Mouse (Mus musculus) neural tube, embryonic 15.5 days (tissue): ENCODE measurements at regions not wholly inside any gene's neighbourhood (a gene's known extent, or its start where the extent isn't known, plus 50 kb on each side); places are given as distances from the start of the nearest gene placed in this dataset.

ENCODE experiments used
- ATAC-seq: fragments of 200-750 bp; cut with Nextera tagmentation; 2 replicates; pipeline ENCODE4 v1.8.0; 2017; ENCODE audit warnings: mild to moderate bottlenecking, moderate TSS enrichment, moderate library complexity; ENCODE audit not compliant: low FRiP score
- H3K27ac ChIP-seq: fragments of 300-500 bp; sonication (generic); replicated peaks from 2 replicates; pipeline ENCODE4 v1.5.1; 2015; ENCODE audit warnings: mild to moderate bottlenecking, inconsistent platforms
- H3K27me3 ChIP-seq: fragments of 300-500 bp; sonication (generic); replicated peaks from 2 replicates; pipeline ENCODE4 v1.6.1; 2015; ENCODE audit warnings: inconsistent platforms
- H3K36me3 ChIP-seq: fragments of 300-500 bp; sonication (generic); 2 replicates; pipeline ENCODE4 v1.6.1; 2015; ENCODE audit warnings: inconsistent platforms
- H3K4me1 ChIP-seq: fragments of 300-500 bp; sonication (generic); 2 replicates; pipeline ENCODE4 v1.6.1; 2015; ENCODE audit warnings: inconsistent platforms
- H3K4me2 ChIP-seq: fragments of 300-500 bp; sonication (generic); 2 replicates; pipeline ENCODE4 v1.6.1; 2015; ENCODE audit warnings: inconsistent platforms, mild to moderate bottlenecking, moderate library complexity
- H3K4me3 ChIP-seq: fragments of 300-500 bp; sonication (generic); replicated peaks from 2 replicates; pipeline ENCODE4 v1.5.1; 2015; ENCODE audit warnings: mild to moderate bottlenecking, inconsistent platforms
- H3K9ac ChIP-seq: fragments of 300-500 bp; sonication (generic); replicated peaks from 2 replicates; pipeline ENCODE4 v1.6.1; 2015; ENCODE audit warnings: mild to moderate bottlenecking, inconsistent platforms
- H3K9me3 ChIP-seq: fragments of 300-500 bp; sonication (generic); replicated peaks from 2 replicates; pipeline ENCODE4 v1.6.1; 2016; ENCODE audit warnings: inconsistent platforms
- WGBS: fragments of 180-500 bp; shearing (Covaris S2); methylation state at CpG from one replicate; pipeline ENCODE4 v1.1.7; 2015; ENCODE audit warnings: mixed read lengths; 5-methylcytosine and 5-hydroxymethylcytosine counted together

GRCm38 (mm10) chr13:97631872-97632402, 128.5 kb downstream of the Gm10260 start:
- H3K27me3 ChIP-seq: no peaks in the 10 kb centered on the region
- no peak overlapping the region for H3K27ac ChIP-seq
- no peaks in the 10 kb centered on the region for H3K9me3 ChIP-seq
- no peaks in the 10 kb centered on the region for H3K4me1 ChIP-seq
- no peak for ATAC-seq
- no peaks in the 10 kb centered on the region for H3K36me3 ChIP-seq
- no peak overlapping the region for H3K4me2 ChIP-seq
- no peak overlapping the region for H3K9ac ChIP-seq
- 92% methylated on average over 13 of the region's 13 CpGs for WGBS
- no peak overlapping the region for H3K4me3 ChIP-seq

GRCm38 (mm10) chr13:97630921-97631320, 129.5 kb downstream of the Gm10260 start:
- Histone ChIP-seq H3K27ac (no peak overlapping the region), H3K4me3 (no peak overlapping the region), H3K9me3 (no peaks in the 10 kb centered on the region), H3K9ac (no peak overlapping the region), H3K4me2 (no peak overlapping the region), H3K36me3 (no peaks in the 10 kb centered on the region), H3K4me1 (no peaks in the 10 kb centered on the region), H3K27me3 (no peaks in the 10 kb centered on the region)
- no peak for ATAC-seq
- 93% methylated on average over 5 of the region's 5 CpGs for WGBS

GRCm38 (mm10) chr13:97628608-97629007, 131.8 kb downstream of the Gm10260 start:
- no peaks in the 10 kb centered on the region for H3K4me1 ChIP-seq
- WGBS: 92% methylated on average over 7 of the region's 7 CpGs
- H3K27me3 ChIP-seq: no peaks in the 10 kb centered on the region
- ATAC-seq: no peak
- no peak overlapping the region for H3K4me2 ChIP-seq
- H3K9me3 ChIP-seq: no peaks in the 10 kb centered on the region
- no peaks in the 10 kb centered on the region for H3K36me3 ChIP-seq
- no peak overlapping the region for H3K27ac ChIP-seq
- no peak overlapping the region for H3K4me3 ChIP-seq
- H3K9ac ChIP-seq: no peak overlapping the region

- no peak for ATAC-seq
Observed at GRCm38 (mm10) chr13:97627247-97627646, 133.2 kb downstream of the Gm10260 start.

GRCm38 (mm10) chr13:97626786-97627185, 133.6 kb downstream of the Gm10260 start:
- Histone ChIP-seq H3K27ac (no peak overlapping the region), H3K4me3 (no peak overlapping the region), H3K9me3 (no peaks in the 10 kb centered on the region), H3K27me3 (no peaks in the 10 kb centered on the region), H3K4me1 (no peaks in the 10 kb centered on the region), H3K9ac (no peak overlapping the region), H3K4me2 (no peak overlapping the region), H3K36me3 (no peaks in the 10 kb centered on the region)
- 79% methylated on average over 5 of the region's 5 CpGs for WGBS
- ATAC-seq: no peak

More at GRCm38 (mm10) chr13:97627247-97627646, 133.2 kb downstream of the Gm10260 start:
- H3K4me2 ChIP-seq: no peak overlapping the region
- H3K27ac ChIP-seq: no peak overlapping the region
- no peak overlapping the region for H3K4me3 ChIP-seq
- 94% methylated on average over 10 of the region's 10 CpGs for WGBS
- H3K36me3 ChIP-seq: no peaks in the 10 kb centered on the region
- H3K27me3 ChIP-seq: no peaks in the 10 kb centered on the region
- no peak overlapping the region for H3K9ac ChIP-seq
- H3K4me1 ChIP-seq: no peaks in the 10 kb centered on the region
- no peaks in the 10 kb centered on the region for H3K9me3 ChIP-seq

GRCm38 (mm10) chr13:97626116-97626515, 134.3 kb downstream of the Gm10260 start:
- Histone ChIP-seq H3K36me3 (no peaks in the 10 kb centered on the region), H3K9ac (no peak overlapping the region), H3K9me3 (no peaks in the 10 kb centered on the region), H3K27me3 (no peaks in the 10 kb centered on the region), H3K4me3 (no peak overlapping the region), H3K27ac (no peak overlapping the region), H3K4me1 (no peaks in the 10 kb centered on the region), H3K4me2 (no peak overlapping the region)
- 88% methylated on average over 5 of the region's 5 CpGs for WGBS
- no peak for ATAC-seq

GRCm38 (mm10) chr13:97625391-97625790, 135.0 kb downstream of the Gm10260 start:
- no peak overlapping the region for H3K9ac ChIP-seq
- H3K4me2 ChIP-seq: no peak overlapping the region
- ATAC-seq: no peak
- no peak overlapping the region for H3K4me3 ChIP-seq
- no peaks in the 10 kb centered on the region for H3K36me3 ChIP-seq
- H3K27me3 ChIP-seq: no peaks in the 10 kb centered on the region
- no peaks in the 10 kb centered on the region for H3K4me1 ChIP-seq
- H3K27ac ChIP-seq: no peak overlapping the region
- 89% methylated on average over 4 of the region's 4 CpGs for whole genome bisulfite sequencing
- H3K9me3 ChIP-seq: no peaks in the 10 kb centered on the region

- Histone ChIP-seq H3K27ac (no peak overlapping the region), H3K4me1 (no peaks in the 10 kb centered on the region), H3K36me3 (no peaks in the 10 kb centered on the region), H3K9me3 (no peaks in the 10 kb centered on the region), H3K4me3 (no peak overlapping the region), H3K4me2 (no peak overlapping the region), H3K27me3 (no peaks in the 10 kb centered on the region), H3K9ac (no peak overlapping the region)
- ATAC-seq: no peak
- 87% methylated on average over 6 of the region's 6 CpGs for WGBS
Observed at GRCm38 (mm10) chr13:97618190-97618586, 142.2 kb downstream of the Gm10260 start.

- 62% methylated on average over 13 of the region's 13 CpGs for WGBS
- no peaks in the 10 kb centered on the region for H3K27me3 ChIP-seq
- H3K4me1 ChIP-seq: no peaks in the 10 kb centered on the region
- H3K4me3 ChIP-seq: no peak overlapping the region
- H3K9me3 ChIP-seq: no peaks in the 10 kb centered on the region
- no peak for ATAC-seq
- no peak overlapping the region for H3K9ac ChIP-seq
- H3K27ac ChIP-seq: no peak overlapping the region
- no peaks in the 10 kb centered on the region for H3K36me3 ChIP-seq
- no peak overlapping the region for H3K4me2 ChIP-seq
Observed at GRCm38 (mm10) chr13:97617511-97618189, 142.8 kb downstream of the Gm10260 start.

- H3K9me3 ChIP-seq: no peaks in the 10 kb centered on the region
- H3K27ac ChIP-seq: no peak overlapping the region
- H3K4me3 ChIP-seq: no peak overlapping the region
- H3K9ac ChIP-seq: no peak overlapping the region
- H3K4me1 ChIP-seq: no peaks in the 10 kb centered on the region
- H3K36me3 ChIP-seq: no peaks in the 10 kb centered on the region
- no peak for ATAC-seq
- no peaks in the 10 kb centered on the region for H3K27me3 ChIP-seq
- H3K4me2 ChIP-seq: no peak overlapping the region
Observed at GRCm38 (mm10) chr13:97616919-97617318, 143.5 kb downstream of the Gm10260 start.

- no peaks in the 10 kb centered on the region for H3K9me3 ChIP-seq
- no peaks in the 10 kb centered on the region for H3K27me3 ChIP-seq
- H3K27ac ChIP-seq: peak overlapping the region; percentile 43
- 17% methylated on average over 11 of the region's 11 CpGs for WGBS
- peak; percentile 41; the same call in 1 of the 2 replicates for ATAC-seq
- no peaks in the 10 kb centered on the region for H3K36me3 ChIP-seq
- no peak overlapping the region for H3K4me2 ChIP-seq
- H3K4me3 ChIP-seq: no peak overlapping the region
- no peak overlapping the region for H3K9ac ChIP-seq
- peaks cover 13% of the 10 kb centered on the region; the same call in 1 of the 2 replicates for H3K4me1 ChIP-seq
Observed at GRCm38 (mm10) chr13:97607221-97607723, 153.2 kb downstream of the Gm10260 start.

- Histone ChIP-seq H3K4me3 (no peak overlapping the region), H3K27ac (no peak overlapping the region), H3K36me3 (no peaks in the 10 kb centered on the region), H3K9me3 (no peaks in the 10 kb centered on the region), H3K4me2 (no peak overlapping the region), H3K4me1 (peaks cover 13% of the 10 kb centered on the region; the same call in 1 of the 2 replicates), H3K9ac (no peak overlapping the region), H3K27me3 (no peaks in the 10 kb centered on the region)
- WGBS: 88% methylated on average over 3 of the region's 3 CpGs
- no peak for ATAC-seq
Observed at GRCm38 (mm10) chr13:97604451-97604850, 156.0 kb downstream of the Gm10260 start.
